Mouse (Mus musculus) heart, adult 9 months (tissue): Measurements from ENCODE around the gene Tmigd1.

Source experiments
- DNase-seq, 2 experiments: peaks; one replicate each; pipeline ENCODE4 v3.0.0; 2022; ENCODE audit warnings: low spot score in 2 of 2

Tmigd1 gene

DNA sequence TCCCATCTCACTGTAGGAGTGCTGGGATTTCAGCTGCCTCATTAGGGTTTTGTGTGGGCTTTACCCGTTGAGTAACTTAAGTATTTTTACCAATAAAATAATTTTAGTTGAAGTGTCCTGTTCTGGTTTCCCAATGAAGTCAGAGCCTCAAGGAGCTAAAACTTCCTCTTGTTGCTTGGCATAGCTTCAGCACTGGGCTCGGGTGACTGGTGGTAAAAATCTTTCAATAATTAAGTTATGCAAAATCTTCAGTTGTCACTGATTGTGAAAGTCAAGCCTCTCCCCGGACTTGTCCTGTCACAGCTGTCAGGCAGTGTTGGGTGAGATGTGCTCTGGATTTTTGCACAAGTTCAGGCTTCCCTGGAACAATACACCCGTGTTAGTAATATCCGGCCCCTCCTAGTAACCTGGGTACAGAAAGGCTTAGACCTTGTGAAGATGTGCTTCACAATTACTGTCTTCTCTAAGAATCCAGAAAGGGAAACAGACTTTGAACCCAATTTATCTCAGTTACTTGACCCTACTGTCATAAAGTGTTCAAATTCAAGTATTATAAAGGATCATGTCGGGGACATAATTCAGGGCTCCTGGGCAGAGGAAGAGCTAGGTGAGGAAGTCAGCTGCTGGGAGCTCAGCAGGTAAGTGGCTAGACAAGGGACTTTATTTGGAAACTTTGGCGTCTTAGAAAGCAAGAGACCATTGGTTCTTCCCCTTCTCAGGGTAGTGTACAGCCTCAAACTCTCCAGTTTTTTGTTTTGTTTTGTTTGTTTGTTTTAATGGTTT is at the start of gene Tmigd1:
TSS of gene Tmigd1 (plus strand) at position 581 of the 783 bp plus-strand sequence.
- no peak for DNase-seq

DNA sequence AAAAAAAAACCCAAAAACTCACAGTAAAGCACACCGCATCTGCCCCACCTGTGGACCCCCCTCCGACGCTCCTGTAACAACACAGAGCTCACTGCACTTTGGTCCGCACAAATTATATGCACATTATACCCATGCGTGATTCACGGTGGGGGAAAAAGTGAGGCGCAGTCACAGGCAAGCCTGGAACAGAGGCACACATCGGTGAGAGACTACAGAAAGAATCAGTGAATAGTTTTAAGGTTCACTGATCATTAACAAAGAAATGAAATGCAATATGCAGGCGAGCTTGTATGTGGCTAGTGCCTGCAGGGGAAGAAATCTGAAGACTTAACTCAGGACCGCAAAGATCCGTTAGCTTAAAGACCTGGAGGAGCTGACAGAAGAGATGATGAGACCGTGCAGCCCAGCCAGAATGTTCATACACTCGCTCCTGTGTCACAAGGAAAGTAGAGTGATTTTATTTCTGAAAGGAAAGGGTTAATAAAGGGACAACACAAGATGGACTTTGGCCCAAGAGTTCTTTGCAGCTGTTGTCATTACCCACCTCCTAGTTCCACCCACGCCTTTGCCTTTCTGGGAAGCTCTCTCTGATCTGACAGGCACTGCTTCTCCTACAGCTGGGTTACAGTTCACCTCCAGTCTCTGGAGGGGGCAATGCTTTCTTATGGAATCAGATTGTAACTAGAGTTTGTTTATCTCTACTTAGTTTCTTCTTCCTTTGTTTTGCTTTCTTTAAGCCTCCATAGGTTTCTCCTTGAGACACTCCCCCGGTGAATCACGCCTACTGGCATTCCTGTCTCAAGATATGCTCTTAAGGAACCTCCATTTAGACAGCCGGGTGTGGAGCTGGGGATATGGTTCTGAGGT is 47.3 kb upstream of the Tmigd1 start:
- no peak for DNase-seq

DNA sequence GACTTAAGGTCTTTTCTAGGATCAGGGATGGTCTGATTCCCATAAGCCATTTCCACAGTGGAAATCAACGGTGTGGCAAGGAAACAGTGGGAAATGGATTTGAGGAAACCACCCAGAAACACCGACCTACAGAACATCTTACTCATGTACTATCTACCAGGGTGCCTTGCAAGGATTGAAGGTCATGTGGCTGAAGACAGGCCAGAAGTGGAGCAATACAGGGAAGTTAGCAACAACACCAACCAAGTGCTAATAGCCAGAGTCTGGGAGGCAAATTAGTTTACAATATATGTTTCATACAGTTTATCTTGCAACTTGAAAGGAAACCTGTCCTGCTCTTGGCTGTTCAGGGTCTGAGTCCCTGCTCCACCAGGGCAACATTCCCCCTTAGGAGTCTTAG is 45.4 kb upstream of the Tmigd1 start:
- no peak for DNase-seq

DNA sequence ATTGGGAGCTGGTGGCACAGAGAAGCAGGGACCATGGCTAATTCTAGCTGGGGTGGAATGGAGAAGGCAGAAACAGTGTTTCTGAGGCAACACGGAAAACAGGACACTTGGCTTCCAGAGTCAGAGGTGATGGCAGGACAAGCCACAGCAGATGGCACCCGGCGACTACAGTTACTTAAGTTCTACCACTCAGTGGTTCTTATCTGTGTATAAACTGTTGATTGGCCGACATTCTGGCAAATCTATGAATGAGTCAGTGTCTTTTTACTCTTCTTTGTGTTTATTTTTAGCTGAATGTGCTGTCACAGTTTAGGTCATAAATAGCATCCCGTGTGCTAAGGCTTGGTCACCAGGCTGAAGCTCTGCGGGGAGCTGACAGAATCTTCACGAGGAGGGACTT is 44.8 kb upstream of the Tmigd1 start:
- DNase-seq, result peak; percentile 36 to 37

DNA sequence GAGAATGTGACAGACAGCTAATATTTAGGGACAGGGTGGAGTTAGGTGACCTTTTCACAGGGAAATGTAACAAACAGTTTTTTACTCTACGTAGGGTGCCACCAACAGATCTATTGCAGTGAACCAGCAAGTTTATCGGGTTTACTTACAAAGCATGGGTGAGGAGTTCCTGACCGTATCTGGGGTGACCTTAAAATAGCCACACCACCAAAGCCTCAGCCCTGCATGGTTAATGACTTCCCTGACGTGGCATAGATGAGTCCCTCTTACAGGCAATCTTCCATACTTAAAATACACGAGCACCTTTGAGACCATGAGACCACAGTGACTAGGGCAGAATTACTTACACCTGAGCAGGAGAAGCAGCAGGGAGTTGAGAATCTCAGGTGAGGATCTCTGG is 43.2 kb upstream of the Tmigd1 start:
- no peak for DNase-seq

DNA sequence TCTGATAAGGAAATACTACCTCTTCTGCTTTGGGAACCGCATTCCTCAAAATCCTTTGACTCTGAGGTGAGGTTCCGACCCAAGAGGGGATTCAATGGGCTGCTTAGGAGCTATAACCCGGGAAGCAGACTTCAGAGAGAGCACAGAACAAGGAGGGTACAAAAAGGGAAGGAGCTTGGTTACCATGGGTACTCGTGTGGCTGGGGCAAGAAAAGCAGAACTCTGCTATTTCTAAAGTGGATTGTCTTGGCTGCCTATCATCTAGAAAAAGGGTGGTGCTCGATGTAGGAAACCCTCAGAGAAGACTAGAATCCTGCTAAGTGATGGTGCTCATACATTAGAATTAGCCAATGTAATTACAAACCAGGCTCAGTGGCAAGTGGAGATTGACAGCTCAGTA is 42.7 kb upstream of the Tmigd1 start:
- no peak for DNase-seq

DNA sequence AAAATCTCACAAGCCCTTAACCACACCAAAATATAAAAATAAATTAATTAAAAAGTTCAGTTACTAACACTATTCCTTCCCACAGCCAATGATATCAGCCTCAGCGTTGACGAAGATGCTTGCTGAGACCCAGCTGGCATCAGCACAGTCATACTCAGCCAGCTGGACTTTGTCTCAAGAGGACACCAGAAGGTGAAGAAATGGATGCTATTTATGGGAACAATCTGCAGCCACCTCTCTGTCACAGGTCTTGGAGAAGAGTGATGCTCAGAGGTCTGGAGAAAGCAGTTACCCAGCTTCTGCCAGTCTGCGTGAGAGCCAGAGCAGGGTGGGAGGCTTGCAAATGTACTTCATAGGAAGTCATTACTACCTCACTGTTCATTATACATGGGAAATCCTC is 40.8 kb upstream of the Tmigd1 start:
- DNase-seq, result no peak

DNA sequence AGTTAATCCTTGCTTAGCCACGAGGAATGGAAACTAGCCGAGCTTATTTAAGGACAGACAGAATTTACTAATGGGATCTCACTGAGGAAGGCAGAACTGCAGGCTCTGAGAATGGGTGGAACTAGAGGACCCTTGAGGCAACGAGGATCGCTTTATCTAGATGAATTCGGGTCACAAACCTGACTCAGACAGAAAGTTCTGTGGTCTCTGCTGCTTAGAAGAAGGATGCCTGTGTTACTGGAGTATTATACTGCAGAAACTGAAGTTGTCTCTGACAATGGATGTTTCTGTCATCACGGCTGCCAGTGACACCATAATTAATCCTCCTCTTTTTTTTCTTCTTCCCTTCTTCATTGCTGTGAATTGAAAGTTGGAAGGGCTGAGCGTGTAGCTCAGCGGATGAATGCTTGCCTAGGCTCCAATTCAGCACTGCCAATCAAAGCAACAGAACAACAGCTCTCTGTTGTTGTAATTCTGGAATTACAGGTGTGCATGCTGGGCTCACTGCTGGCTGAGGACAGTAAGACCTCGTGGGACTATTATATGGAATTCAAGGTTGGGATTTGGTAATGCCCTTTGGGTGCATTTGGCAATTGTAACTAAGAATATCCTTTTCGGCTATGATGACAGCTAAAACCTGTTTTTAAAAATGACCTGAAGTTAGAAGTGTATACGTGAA is 29.3 kb upstream of the Tmigd1 start:
- no peak for DNase-seq

DNA sequence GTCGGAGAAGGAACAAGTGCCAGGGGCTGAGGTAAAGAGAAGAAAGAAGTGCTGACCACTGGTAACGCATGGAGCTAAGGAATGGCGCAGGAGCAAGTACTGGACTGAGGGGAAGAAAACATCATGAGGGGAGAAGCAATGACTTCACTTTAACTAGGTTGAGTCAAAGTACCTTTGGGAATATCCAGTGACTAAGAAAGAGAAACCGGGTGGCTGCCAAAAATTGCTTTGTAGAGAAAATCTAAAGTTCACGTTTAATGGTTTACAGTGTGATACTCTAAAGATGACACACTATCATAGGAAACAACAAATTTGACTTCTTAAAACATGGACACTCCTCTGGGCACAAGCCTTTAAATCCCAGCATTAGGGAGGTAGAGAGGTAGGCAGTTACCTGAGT is 28.1 kb upstream of the Tmigd1 start:
- no peak for DNase-seq

DNA sequence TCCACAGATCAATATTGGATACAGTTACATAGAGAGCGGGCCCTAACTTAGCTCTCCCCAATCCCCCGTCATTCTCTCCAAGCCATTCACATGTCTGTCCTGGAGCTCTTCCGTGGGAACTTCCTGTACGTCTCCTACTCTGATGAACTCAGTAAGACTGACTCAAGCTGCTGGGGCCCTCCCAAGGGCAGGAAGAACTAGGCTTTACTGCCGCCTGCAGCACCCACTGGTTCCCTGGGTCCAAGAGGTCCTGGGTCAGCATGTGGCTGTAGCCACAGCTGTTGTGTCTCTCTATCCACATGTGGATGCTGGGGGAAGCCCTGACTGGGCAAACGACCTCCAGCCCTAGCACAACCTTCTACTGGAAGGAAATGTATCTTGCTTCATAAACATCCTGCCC is 27.2 kb upstream of the Tmigd1 start:
- no peak for DNase-seq

DNA sequence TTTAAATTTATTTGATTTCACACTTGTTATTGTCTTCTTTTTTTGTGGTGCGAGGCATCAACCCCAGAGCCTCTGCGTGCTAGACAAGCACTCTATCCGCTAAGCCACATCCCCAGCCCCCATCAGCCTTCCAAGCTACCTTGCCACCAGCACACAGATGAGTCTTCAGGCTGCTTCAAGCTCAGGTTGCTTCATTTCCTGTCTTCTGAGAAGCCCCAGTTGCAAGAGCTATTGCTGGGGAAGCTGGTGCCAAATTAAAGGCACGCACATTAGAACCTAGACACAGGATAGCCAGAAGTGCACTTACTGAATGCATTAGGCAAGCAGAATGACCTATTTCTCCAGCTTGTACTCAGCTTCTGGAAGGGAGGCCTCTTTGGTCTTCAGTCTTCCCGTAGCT is 22.1 kb upstream of the Tmigd1 start:
- no peak for DNase-seq

DNA sequence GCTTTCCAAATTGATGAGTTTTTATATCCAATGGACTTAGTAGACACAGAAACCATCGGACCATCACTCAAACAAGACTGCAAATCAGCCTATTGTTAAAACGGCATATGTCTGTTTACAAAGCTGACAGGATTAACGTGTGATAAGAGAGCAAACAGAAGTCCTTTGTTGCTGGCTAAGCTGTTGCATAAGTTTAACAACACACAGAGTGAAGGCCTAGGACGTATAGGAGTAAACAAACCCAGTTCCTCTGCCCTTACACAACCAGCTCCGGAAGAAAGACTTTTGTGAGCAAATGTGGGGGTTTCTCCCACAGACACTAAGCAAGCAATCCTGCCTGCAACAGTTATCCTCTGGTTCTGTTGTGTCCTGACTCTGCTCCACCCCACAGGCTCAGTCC is 17.5 kb upstream of the Tmigd1 start:
- DNase-seq, result no peak

DNA sequence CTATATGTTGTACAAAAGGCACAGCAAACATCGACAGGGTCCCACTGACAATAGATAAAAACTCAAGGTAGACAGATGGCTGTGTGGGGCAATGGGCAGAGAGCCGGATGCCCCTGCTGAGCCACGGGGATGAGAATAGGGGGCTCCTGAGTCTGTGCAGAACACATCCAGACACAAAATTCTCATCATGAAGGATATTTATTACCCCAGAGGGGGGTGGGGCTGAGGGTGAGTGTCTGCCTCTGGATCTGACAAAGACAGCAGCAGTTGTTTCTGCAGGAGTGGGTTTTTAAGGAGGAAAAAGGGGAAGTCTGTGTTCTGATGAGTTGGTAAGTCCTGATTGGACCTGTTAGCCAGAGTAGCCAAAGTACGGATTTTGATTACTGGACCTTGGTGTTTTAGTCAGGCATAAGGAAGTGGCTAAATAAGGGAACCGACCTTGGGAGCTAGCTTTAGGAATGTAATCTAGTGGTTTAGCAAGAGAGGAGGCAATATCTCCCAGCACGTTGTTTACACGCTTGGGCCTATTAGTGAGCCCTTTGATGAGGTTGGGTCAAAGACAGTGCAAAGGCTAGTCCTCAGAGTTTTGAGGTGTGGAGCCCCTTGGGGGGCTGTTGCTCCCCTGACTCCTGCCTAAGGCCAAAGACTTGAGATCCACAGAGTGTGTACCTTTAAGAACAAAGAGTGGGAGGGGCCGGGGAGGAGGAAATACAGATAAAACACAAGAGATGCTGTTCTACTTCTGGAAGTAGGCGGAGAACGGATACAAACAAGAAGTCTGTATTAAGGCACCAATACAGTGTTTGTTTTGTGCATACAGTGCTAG is 12.4 kb upstream of the Tmigd1 start:
- DNase-seq, result peak; percentile 54 to 60

DNA sequence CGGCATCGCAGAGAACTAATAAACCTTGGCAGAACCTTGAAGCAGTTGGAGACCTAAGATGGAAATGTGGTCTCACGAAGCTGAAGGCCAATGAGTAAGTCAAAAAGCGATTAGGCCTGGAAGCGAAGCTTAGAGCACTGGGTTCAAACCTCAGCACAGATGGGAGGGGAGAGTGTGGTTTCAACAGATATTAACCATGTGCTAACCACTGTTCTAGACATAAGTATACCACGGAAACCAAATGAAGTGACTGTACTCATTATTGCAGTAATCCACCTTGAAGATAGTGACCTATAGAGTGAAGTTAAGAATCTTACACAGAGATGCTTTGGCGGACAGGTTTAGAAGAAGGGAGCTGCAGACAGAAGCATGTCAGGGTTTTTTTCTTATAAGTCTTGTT is 10.8 kb upstream of the Tmigd1 start:
- DNase-seq, result no peak

DNA sequence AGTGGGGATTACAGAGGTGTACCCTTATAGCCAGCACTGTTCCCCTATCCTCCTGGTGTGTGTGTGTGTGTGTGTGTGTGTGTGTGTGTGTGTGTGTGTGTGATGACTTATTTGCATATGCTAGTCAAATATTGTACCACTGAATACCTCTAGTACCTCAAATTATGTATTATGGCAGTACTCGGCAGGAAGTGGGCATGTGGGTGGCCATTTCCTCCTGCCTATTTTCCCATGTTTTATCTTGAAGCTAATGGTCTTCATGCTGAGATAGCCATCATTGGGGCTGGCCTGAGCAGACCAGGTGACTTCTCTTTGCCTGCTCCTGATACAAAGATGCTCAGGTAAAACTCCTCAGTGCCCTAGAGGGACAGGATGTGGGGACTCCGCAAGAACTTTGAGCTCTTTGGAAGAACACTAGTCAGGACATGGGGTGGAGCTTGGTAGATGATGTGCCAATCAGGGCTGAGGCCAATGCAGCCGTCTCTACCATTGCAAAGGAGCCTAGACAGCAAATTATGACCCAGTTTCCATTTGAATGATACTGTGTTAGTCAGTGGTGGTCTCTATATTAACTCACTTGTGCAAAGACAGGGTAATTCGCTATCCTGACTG is 10.1 kb upstream of the Tmigd1 start:
- no peak for DNase-seq

DNA sequence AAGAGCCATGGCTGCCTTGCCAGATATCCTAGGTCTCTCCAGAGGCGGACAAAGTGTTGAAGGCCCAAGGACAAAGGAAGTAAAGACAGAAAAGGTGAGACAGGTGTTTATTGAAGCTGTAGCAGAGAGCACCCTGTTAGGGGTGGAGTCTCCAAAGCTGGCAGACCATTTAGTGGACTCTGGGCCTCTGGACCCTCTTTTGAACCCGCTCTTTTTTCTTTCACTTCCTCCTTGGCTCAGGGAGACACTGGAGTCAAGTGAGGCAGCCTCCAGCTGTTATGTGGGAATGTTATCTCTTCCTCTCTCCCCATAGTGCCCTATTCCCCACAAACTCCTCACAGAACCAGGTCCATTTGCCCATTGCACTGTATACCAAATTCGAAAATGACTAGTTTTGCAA is 9.0 kb upstream of the Tmigd1 start:
- peak in 1 of 2 experiments; percentile 10 for DNase-seq

DNA sequence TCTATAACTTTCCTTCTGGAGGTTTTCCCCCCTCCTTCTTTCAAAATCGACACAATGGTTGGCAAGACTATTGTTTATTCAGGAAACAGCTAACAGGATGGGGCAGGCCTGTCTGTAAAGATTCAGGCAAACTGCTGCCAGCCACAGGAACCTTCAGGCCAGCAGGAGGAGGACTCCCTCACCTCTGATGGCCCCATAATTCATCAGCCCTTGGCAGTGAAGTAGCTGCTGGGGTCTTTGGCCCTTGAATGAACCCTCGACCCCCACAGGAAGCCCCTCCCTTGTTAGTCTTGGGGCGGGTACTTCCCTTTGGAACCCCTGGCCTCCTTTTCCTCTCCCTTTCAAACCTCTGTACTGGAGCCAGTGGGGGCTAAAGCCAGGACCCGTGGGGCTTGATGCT is 8.4 kb upstream of the Tmigd1 start:
- peak; percentile 76 to 84 for DNase-seq

DNA sequence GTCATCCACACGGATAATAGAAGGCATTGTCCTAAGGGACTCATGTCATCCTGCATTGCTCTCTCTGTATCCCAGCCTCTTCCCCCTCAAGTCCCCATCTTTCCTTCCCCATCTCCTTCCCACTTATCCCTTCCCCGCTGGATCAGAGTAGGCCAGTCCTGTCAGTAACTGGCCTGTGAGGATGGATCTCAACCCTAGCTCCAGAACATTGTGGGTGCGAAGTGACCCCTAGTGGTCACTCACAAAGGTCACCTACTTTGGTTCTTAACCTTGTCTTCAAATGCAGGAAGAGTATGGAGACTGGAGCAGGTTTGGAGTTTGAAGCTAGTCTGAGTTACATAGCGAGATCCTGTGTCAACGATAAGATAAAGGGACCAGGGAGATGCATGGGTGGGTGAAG is 7.7 kb upstream of the Tmigd1 start:
- peak; percentile 57 to 72 for DNase-seq

DNA sequence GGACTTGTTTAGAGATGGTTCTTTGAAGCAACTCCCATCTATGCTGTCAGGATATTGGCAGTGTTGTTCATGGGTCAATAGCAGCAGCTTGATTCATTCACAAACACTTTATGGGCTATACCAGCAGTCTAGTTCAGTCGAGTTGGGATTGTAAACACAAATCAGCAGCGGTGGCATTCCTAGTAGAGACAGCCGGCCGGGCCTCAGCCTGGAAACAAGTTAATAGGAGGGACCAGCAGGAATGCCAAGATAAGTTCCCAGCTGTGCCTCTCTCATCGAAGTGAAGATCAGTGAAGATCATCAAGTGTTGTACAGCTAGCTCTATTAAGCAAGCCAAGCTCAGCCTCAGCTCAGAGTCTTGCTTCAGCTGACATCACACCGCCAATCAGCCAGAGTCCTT is 5.6 kb upstream of the Tmigd1 start:
- no peak for DNase-seq

DNA sequence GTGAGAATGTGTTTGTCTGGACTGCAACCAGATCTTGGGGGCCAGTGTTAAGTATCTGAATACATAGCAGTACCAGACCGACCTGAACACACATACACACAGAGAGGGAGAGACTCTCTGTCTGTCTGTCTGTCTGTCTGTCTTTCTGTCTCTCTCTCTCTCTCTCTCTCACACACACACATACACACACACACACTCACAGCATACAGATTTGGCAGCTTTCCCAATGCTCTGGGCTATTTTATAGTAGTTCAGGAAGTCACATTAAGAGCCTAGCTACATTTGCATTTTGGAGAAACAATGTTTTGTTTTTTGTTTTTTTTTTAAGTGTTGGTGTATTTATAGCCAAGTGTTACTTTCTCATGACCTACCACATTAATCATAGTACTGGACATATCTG is 4.8 kb upstream of the Tmigd1 start:
- no peak for DNase-seq

DNA sequence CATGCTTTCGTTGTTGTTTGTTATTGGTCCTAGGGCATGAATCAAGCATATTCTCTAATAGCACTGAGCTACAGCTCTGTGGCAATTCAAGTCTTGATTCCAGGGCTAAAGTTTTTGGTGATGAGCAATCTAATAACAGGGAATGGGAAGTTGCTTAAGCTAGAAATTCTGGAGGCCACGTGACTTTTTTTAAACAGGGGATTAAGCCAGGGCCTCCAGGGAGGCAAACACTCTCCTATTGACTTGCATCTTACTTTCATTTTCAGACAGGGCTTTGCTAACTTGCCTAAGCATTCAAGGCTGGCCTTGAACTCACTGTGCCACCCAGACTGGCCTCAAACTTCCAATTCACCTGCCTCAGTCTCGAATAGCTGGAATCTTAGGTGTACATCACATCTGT is 4.1 kb upstream of the Tmigd1 start:
- peak in 1 of 2 experiments; percentile 12 for DNase-seq
